Mouse (Mus musculus) forebrain, embryonic 10.5 days (tissue): ENCODE results near the gene Tenm4. TPM values are rescaled to one million over a fixed set of nuclear protein-coding genes. Genes with fewer than 3 reads are reported as not detected.

Experiments
- DNase-seq: peaks from one replicate; pipeline ENCODE4 v3.0.0-alpha.2; 2017; ENCODE audit warnings: low spot score; ENCODE audit errors: extremely low spot score
- H3K27ac ChIP-seq: fragments of 300-500 bp; sonication (generic); 2 replicates; pipeline ENCODE4 v1.5.1; 2016; ENCODE audit warnings: mild to moderate bottlenecking
- H3K27me3 ChIP-seq: fragments of 300-500 bp; sonication (generic); 2 replicates; pipeline ENCODE4 v1.6.1; 2016; ENCODE audit warnings: mild to moderate bottlenecking; ENCODE audit not compliant: poor library complexity, severe bottlenecking
- H3K36me3 ChIP-seq: fragments of 300-500 bp; sonication (generic); replicated peaks from 2 replicates; pipeline ENCODE4 v1.6.1; 2016; ENCODE audit warnings: mild to moderate bottlenecking, moderate library complexity
- H3K4me1 ChIP-seq: fragments of 300-500 bp; sonication (generic); 2 replicates; pipeline ENCODE4 v1.6.1; 2016
- H3K4me3 ChIP-seq: fragments of 300-500 bp; sonication (generic); 2 replicates; pipeline ENCODE4 v1.5.1; 2016; ENCODE audit warnings: mild to moderate bottlenecking, moderate library complexity
- H3K9me3 ChIP-seq: fragments of 300-500 bp; sonication (generic); 2 replicates; pipeline ENCODE4 v1.6.1; 2016; ENCODE audit warnings: mild to moderate bottlenecking, moderate library complexity
- WGBS: fragments of 180-500 bp; shearing (Covaris S2); methylation state at CpG from one replicate; pipeline ENCODE4 v1.1.7; 2016; 5-methylcytosine and 5-hydroxymethylcytosine counted together
- polyA plus RNA-seq: library from polyadenylated mRNA; unstranded; fragments of >200 nt; fragmentation: Nextera tagmentation; extraction: Ambion mirVana; gene quantifications from 2 replicates; pipeline ENCODE4 v1.2.1, GENCODE M21; 2016

Tenm4 gene
- polyA plus RNA-seq, 1 experiment from 2014 or later = 27.9 TPM

DNA sequence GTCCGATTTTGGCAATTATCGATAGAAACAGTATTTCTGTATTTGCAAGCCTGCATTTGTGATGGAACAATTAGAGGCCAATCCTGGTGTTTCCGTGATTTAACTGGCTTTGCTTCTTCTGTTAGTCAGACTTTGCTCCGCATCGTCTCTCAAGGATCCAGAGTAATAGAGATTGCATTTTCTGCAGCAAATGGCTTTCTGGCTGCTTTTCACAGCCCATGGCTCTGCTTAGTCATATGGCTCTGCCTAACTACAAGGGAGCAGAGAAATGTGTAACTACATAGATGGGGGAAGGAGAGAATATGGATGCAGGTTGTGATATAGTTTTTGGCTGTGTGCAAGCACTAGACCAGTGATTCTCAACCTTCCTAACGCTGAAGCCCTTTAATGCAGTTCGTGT, 401.9 kb downstream of the Tenm4 start:
- H3K27me3 ChIP-seq = peaks cover 7% of the 10 kb centered on the region; the same call in 1 of the 2 replicates
- 94% methylated on average over 7 of the region's 7 CpGs for WGBS

DNA sequence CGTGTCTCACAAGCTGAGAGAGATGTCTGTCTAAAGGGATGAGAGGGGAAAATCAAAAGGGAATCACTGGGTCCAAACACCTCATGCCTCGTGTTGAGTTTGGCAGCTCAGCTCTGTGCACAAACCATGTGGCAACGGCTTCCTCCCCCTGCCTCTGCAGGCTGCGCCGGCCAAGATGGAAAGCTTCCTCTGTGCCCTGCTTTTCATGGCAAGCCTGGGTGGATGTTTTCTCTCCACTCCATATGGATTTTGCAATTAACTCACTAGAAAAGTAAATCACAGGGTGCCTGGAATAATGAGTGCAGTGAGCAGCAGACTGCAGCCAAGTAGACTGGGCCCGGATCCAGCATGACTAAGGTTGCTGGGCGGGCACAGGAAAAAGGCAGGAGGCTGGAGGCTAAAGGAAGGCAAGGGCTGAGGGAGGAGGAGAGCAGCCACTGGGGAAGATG, 404.2 kb downstream of the Tenm4 start:
- DNase-seq = no peak
- Histone ChIP-seq H3K4me1 (peaks cover 34% of the 10 kb centered on the region), H3K9me3 (no peaks in the 10 kb centered on the region), H3K36me3 (0 out of 2 replicates have a peak, but pooled peaks cover 2% of the 10 kb centered on the region), H3K27me3 (peaks cover 4% of the 10 kb centered on the region; the same call in 1 of the 2 replicates), H3K4me3 (no peak overlapping the region), H3K27ac (peak overlapping the region; percentile 11; the same call in 1 of the 2 replicates)
- 88% methylated on average over 7 of the region's 7 CpGs for WGBS

More for the DNA sequence above, 401.9 kb downstream of the Tenm4 start:
- Histone ChIP-seq H3K4me1 (peaks cover 39% of the 10 kb centered on the region), H3K9me3 (no peaks in the 10 kb centered on the region), H3K4me3 (no peak overlapping the region), H3K36me3 (0 out of 2 replicates have a peak, but pooled peaks cover 2% of the 10 kb centered on the region), H3K27ac (no peak overlapping the region)
- DNase-seq = no peak

DNA sequence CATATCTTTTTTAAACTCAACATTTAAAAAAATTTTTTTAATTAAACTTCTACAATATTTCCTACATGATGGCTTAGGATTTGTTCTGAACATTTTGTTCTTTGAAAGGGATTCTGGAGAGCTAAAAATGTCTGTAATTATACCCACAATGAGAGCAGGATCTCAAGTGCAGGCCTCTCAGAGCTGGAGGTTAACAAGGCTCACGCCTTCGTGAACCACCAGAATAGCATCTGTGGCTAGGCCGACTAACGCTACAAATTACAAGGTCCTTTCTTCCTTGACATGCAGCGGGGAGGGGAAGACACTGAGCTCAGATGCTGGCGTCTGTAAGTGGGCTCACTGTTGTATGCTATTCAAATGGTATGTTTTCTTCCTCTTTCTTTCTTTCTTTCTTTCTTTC, 411.7 kb downstream of the Tenm4 start:
- no peaks in the 10 kb centered on the region for H3K27me3 ChIP-seq
- H3K9me3 ChIP-seq = no peaks in the 10 kb centered on the region
- H3K36me3 ChIP-seq = no peaks in the 10 kb centered on the region
- no peak for DNase-seq
- H3K4me3 ChIP-seq = no peak overlapping the region
- H3K27ac ChIP-seq = no peak overlapping the region
- H3K4me1 ChIP-seq = peaks cover 9% of the 10 kb centered on the region
- 68% methylated on average over 6 of the region's 6 CpGs for WGBS

DNA sequence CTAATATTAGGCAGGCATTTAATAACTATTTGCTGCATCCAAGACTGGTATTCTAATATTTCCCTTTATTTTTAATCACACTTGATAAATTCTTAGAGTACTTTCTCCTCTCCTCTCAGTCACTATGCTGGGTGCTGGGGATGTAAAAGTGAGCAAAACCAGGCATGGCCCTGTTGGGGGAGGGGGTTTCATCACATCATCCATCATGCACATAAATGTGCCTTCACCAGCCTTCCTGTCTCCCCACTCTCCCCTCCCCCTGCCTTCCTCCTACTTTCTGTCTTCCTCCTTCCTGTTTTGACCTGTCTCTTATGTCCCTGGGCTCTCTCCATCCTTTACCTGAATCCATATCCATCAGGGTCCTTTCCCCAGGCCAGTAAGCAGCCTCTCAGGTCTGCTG, 416.4 kb downstream of the Tenm4 start:
- Histone ChIP-seq H3K4me3 (no peak overlapping the region), H3K27me3 (peaks cover 1% of the 10 kb centered on the region), H3K27ac (no peak overlapping the region), H3K9me3 (no peaks in the 10 kb centered on the region), H3K4me1 (peaks cover 3% of the 10 kb centered on the region; the same call in 1 of the 2 replicates), H3K36me3 (no peaks in the 10 kb centered on the region; the same call in 1 of the 2 replicates)
- DNase-seq = no peak

DNA sequence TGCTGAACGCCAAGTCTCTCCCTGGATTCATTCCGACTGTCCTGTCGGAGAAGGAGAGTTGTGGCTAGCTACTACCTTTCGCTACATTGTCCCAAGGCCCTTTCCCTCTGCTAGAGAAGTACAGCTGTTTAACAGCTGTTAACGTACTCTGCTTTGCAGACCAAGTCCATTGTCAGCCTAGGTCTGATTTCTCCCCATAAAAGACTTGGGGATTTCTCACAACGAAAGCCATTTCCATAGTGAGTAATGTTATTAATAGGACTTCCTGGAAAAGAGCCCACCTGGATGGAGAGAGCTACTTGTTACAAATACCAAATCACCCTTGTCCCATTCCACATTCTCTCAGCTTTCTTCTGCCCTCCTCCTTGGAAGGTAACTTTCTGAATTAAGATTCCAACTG, 417.5 kb downstream of the Tenm4 start:
- peaks cover 6% of the 10 kb centered on the region for H3K27me3 ChIP-seq
- H3K9me3 ChIP-seq = no peaks in the 10 kb centered on the region
- H3K36me3 ChIP-seq = no peaks in the 10 kb centered on the region; the same call in 1 of the 2 replicates
- WGBS = 90% methylated on average over 6 of the region's 6 CpGs
- no peak for DNase-seq
- no peaks in the 10 kb centered on the region for H3K4me1 ChIP-seq
- no peak overlapping the region for H3K27ac ChIP-seq
- H3K4me3 ChIP-seq = no peak overlapping the region

DNA sequence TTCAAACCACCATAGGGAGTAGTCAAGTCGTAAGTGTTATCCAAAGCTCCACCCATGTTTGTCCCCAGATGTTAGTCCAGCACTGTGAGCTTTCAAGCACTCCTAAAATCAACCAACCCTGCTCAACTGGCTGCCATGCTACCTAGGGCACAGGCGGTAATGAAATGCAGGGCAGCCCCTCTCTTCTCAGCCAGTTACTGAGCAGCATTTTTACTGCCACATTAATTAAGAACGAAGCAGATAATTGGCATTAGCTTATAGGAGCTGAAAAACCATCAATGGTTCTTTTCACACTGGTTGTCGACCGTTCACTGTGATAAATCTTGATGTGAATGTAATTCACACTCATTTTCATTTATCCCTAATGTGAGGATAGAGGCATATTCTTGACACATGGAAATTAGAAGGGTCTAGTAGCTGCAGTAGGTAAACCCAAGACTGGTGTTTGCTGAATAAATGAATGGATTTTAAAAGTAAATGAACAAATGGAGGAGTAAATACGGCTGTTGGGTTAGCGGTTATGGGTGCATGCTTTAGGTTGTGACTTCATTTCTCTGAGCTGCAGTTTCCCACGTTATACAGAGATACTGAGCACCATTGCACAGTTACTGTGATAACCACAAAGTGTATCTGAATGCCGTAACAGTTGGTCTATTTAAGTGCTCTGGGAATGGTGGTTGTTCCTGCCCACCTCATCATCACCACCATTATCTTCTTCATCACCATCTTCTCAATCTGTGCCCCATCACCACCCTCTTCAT, 424.7 kb downstream of the Tenm4 start:
- Histone ChIP-seq H3K4me1 (peaks cover 65% of the 10 kb centered on the region), H3K4me3 (no peak overlapping the region), H3K9me3 (no peaks in the 10 kb centered on the region), H3K36me3 (peaks cover 3% of the 10 kb centered on the region; the same call in 1 of the 2 replicates), H3K27ac (peak overlapping the region; percentile 82), H3K27me3 (peaks cover 6% of the 10 kb centered on the region)
- no peak for DNase-seq
- 71% methylated on average over 9 of the region's 9 CpGs for WGBS

- Histone ChIP-seq H3K27me3 (peaks cover 6% of the 10 kb centered on the region), H3K9me3 (no peaks in the 10 kb centered on the region), H3K27ac (peak overlapping the region; percentile 82), H3K36me3 (peaks cover 3% of the 10 kb centered on the region; the same call in 1 of the 2 replicates), H3K4me3 (no peak overlapping the region; the same call in 1 of the 2 replicates), H3K4me1 (peaks cover 68% of the 10 kb centered on the region)
- DNase-seq = peak; percentile 48
- 35% methylated on average over 9 of the region's 9 CpGs for WGBS
These were observed 425.6 kb downstream of the Tenm4 start for GRCm38 (mm10) chr7:96596402-96597195.

GRCm38 (mm10) chr7:96597871-96598270, 426.8 kb downstream of the Tenm4 start:
- 97% methylated on average over 4 of the region's 4 CpGs for WGBS
- peaks cover 68% of the 10 kb centered on the region for H3K4me1 ChIP-seq
- H3K9me3 ChIP-seq = no peaks in the 10 kb centered on the region
- no peak for DNase-seq
- H3K27me3 ChIP-seq = peaks cover 5% of the 10 kb centered on the region; the same call in 1 of the 2 replicates
- peaks cover 3% of the 10 kb centered on the region; the same call in 1 of the 2 replicates for H3K36me3 ChIP-seq
- H3K27ac ChIP-seq = peak overlapping the region; percentile 82; the same call in 1 of the 2 replicates
- no peak overlapping the region for H3K4me3 ChIP-seq

GRCm38 (mm10) chr7:96599081-96599480, 428.0 kb downstream of the Tenm4 start:
- H3K27ac ChIP-seq = no peak overlapping the region
- DNase-seq = no peak
- peaks cover 3% of the 10 kb centered on the region; the same call in 1 of the 2 replicates for H3K36me3 ChIP-seq
- H3K4me3 ChIP-seq = no peak overlapping the region
- H3K9me3 ChIP-seq = no peaks in the 10 kb centered on the region
- H3K27me3 ChIP-seq = peaks cover 10% of the 10 kb centered on the region; the same call in 1 of the 2 replicates
- 76% methylated on average over 3 of the region's 3 CpGs for WGBS
- peaks cover 72% of the 10 kb centered on the region for H3K4me1 ChIP-seq

DNA sequence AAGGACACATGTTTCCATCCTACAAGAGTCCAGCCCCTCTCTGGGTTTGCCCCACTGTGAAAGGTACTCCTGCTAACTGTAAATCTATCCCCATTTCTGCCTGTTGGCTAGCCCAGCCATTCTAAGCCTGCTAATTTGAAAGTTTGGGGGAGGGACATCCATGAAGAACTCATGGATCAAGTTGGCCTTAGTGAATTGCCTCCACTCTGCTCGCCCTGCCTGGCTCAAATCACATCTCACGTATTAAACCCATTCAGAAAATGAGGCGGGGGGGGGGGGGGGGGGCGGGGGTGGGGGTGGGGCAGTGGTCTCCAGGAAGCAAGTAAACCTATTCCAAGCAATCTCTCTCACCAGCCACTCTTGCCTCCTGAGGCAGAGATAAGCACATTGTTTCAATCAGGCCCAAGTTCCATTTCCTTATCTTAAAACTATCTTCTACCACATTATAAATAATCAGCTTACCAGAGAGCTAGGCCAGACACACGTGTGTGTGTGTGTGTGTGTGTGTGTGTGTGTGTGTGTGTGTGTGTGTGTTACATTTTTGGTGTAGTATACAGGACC, 429.4 kb downstream of the Tenm4 start:
- Histone ChIP-seq H3K4me3 (no peak overlapping the region), H3K27me3 (peaks cover 10% of the 10 kb centered on the region; the same call in 1 of the 2 replicates), H3K36me3 (no peaks in the 10 kb centered on the region), H3K4me1 (peaks cover 73% of the 10 kb centered on the region), H3K9me3 (no peaks in the 10 kb centered on the region), H3K27ac (no peak overlapping the region)
- 55% methylated on average over 5 of the region's 5 CpGs for WGBS
- no peak for DNase-seq

GRCm38 (mm10) chr7:96604091-96604745, 433.2 kb downstream of the Tenm4 start:
- no peak overlapping the region for H3K4me3 ChIP-seq
- no peaks in the 10 kb centered on the region for H3K36me3 ChIP-seq
- H3K4me1 ChIP-seq = peaks cover 38% of the 10 kb centered on the region
- no peaks in the 10 kb centered on the region for H3K9me3 ChIP-seq
- DNase-seq = no peak
- 66% methylated on average over 3 of the region's 3 CpGs for WGBS
- H3K27ac ChIP-seq = peak overlapping the region; percentile 61; the same call in 1 of the 2 replicates
- H3K27me3 ChIP-seq = peaks cover 10% of the 10 kb centered on the region; the same call in 1 of the 2 replicates

DNA sequence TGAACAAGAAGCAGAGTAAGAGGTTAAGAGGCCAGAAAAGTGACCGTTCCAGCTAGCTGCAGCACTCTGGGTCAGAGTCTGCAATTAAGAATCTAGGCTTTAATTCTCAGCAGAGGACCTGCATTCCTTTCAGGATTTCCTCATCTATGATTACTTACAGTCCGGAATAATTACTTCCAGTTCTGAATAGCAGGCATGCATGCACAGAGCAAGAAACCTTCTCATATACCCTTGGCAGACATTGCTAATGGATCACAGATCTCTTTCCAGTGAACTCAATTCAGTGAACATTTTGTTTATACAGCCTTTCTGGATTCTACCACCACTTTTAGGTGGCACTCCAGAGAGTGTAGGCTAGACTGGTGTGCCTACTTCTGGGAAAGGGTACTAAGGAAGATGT, 434.3 kb downstream of the Tenm4 start:
- Histone ChIP-seq H3K9me3 (no peaks in the 10 kb centered on the region), H3K4me3 (no peak overlapping the region), H3K27ac (no peak overlapping the region), H3K4me1 (peaks cover 27% of the 10 kb centered on the region), H3K36me3 (no peaks in the 10 kb centered on the region), H3K27me3 (peaks cover 10% of the 10 kb centered on the region; the same call in 1 of the 2 replicates)
- 50% methylated on average over 2 of the region's 2 CpGs for WGBS
- DNase-seq = no peak
